Mouse (Mus musculus) kidney, adult 9 months (tissue): ENCODE results near the gene Guca1b.
"Not testable (repeated sequence)": the region's sequence is repeated elsewhere in the genome, so short reads cannot be mapped to it uniquely, and the experiment has no call there.

Experiments used
- DNase-seq: peaks from one replicate; pipeline ENCODE4 v3.0.0; 2022

Guca1b gene

GRCm38 (mm10) chr17:47420195-47420594 is 35.0 kb downstream of the Guca1b start:
- DNase-seq: no peak

GRCm38 (mm10) chr17:47421566-47421965 is 36.4 kb downstream of the Guca1b start:
- DNase-seq: no peak

- DNase-seq: not testable (repeated sequence)
These were observed 37.4 kb downstream of the Guca1b start for GRCm38 (mm10) chr17:47422616-47423015.

GRCm38 (mm10) chr17:47424186-47424585 is 39.0 kb downstream of the Guca1b start:
- no peak for DNase-seq

- no peak for DNase-seq
These were observed 42.1 kb downstream of the Guca1b start for GRCm38 (mm10) chr17:47427316-47427715.

GRCm38 (mm10) chr17:47428831-47429304 is 43.7 kb downstream of the Guca1b start:
- no peak for DNase-seq

GRCm38 (mm10) chr17:47430815-47431214 is 45.6 kb downstream of the Guca1b start:
- DNase-seq: no peak

GRCm38 (mm10) chr17:47436156-47436906 is 51.1 kb downstream of the Guca1b start, which contains the start of gene AI661453:
TSS of gene AI661453 (plus strand) at chr17:47436615.
- DNase-seq: peak; percentile 68

- DNase-seq: no peak
These were observed 51.8 kb downstream of the Guca1b start, which contains the start of gene 1700001C19Rik for GRCm38 (mm10) chr17:47436907-47437547. TSS of gene 1700001C19Rik (minus strand) at chr17:47437376.

GRCm38 (mm10) chr17:47438611-47439010 is 53.4 kb downstream of the Guca1b start:
- no peak for DNase-seq

- DNase-seq: no peak
These were observed 54.3 kb downstream of the Guca1b start for GRCm38 (mm10) chr17:47439396-47440028.

- peak; percentile 51 for DNase-seq
These were observed 55.2 kb downstream of the Guca1b start for GRCm38 (mm10) chr17:47440359-47440890.

- peak; percentile 49 for DNase-seq
These were observed 56.3 kb downstream of the Guca1b start for GRCm38 (mm10) chr17:47441296-47442051.

- no peak for DNase-seq
These were observed 57.1 kb downstream of the Guca1b start for GRCm38 (mm10) chr17:47442271-47442670.
